Mouse (Mus musculus) right cerebral cortex, adult 2 months (tissue): ENCODE measurements around the gene Jpt1.
A peak's percentile ranks its signal among the peaks of the same experiment; 100 is the strongest.
"Not testable (repeated sequence)": the region's sequence is repeated elsewhere in the genome, so short reads cannot be mapped to it uniquely, and the experiment has no call there.

Experiments
- DNase-seq, 2 experiments: peaks; one replicate each; pipeline ENCODE4 v3.0.0; 2021 to 2022; ENCODE audit warnings: low spot score in 2 of 2

The Jpt1 gene

GRCm38 (mm10) chr11:115512407-115513183 lies 1.6 kb downstream of the Jpt1 start:
- DNase-seq, result no peak

DNA sequence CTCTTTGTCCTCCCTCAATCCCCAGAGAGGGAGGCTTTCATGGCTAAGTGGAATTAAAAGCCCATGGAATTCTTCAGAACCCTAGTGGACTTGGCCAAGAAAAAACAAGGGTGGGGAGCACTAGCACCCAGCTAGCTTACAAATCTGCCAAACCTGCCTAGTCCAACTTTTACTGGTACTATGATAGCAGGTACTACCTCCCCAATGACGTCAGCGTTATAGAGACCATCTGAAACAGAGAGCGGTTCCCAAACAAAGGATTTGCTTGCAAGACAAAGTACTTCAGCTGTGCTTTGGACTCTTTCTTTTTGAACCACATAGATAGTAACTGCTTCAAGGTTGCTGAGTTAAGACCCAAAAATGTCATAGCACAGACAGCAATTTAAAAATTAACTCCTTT lies 2.2 kb downstream of the Jpt1 start:
- no peak for DNase-seq

GRCm38 (mm10) chr11:115511121-115511520 lies 3.1 kb downstream of the Jpt1 start:
- no peak for DNase-seq

- DNase-seq, result no peak
These were observed 3.7 kb downstream of the Jpt1 start for GRCm38 (mm10) chr11:115510507-115510888.

DNA sequence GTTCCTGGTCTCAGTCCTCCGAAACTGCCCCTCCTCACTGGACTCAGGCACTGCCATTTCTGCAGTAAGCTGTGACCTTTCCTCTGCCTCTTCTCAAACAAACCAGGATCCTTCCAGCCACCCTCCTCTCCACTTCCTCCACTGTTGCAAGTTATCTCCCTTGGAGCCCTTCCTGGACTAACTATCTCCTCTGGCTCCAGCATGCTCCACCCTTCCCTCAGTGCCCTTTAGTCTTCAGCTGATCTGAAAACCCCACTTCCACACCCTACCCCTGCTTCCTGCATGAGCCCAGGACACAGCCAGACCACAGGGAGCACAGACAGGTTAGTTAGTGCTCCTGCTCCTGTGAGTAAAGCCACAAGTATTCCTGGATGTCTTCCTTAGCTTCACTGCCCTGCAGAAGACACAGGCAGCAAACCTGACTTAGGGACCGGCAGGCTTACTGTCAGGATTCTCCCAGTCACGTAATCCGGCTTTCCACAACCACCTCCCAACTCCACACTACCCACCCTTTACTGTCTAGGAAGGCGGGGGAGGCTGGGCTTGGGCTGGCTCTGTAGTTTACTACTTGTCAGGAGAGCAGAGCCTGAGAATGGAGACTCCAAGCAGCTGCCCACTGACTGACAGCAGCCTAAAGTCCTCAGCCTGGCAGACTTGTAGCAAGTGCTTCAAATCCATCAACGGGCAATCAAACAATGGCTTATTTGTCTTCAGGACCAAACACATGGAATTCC lies 4.2 kb downstream of the Jpt1 start:
- peak; percentile 43 to 47 for DNase-seq

DNA sequence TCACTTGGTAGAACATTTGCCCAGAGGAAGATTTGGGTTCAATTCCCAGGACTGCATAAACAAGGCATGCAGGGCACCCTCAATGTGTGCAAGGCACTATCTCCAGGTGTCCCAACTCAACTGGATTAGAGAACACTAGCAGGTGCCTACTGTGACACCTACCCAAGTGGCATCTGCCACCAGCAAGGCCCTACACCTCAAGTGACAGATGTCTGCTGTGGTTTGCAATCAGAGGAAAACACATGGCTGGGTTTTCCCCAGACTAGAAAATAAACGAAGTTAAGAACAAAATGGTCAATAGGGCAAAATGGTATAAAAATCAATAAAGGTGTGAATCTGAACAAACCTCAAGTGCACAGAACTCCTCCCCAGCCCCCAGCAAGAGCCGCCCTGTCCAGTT lies 6.1 kb downstream of the Jpt1 start:
- no peak for DNase-seq

DNA sequence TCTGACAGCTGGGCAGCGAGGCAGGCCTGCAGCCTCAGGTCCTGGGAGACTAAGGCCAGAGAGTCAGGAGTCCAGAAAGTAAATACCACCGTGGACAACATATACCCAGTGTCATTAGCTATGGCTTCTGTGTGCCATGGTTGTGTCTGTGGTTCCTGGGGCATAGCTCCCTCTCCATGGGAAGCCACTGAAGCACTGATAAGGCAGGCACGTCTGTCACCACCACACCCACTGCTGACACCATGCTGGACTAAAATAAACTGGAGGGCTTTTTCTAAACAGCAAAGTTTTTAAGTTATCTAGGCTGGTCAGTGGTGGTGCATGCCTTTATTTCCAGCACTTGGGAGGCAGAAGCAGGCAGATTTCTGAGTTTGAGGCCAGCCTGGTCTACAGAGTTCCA lies 7.6 kb downstream of the Jpt1 start:
- DNase-seq, result no peak

GRCm38 (mm10) chr11:115502636-115503035 lies 11.6 kb downstream of the Jpt1 start:
- no peak for DNase-seq

DNA sequence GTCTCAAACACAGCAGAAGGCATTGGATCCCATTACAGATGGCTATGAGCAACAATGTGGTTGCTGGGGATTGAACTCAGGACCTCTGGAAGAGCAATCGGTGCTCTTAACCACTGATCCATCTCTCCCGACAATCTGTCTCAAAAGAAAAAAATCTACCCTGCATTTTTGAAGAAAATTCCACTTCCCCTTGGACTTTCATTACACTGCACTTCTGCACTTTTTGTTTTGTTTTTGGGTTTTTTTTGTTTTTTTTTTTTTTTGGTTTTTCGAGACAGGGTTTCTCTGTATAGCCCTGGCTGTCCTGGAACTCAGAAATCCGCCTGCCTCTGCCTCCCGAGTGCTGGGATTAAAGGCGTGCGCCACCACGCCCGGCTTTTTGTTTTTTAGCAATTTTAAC lies 17.6 kb downstream of the Jpt1 start:
- not testable (repeated sequence) for DNase-seq

DNA sequence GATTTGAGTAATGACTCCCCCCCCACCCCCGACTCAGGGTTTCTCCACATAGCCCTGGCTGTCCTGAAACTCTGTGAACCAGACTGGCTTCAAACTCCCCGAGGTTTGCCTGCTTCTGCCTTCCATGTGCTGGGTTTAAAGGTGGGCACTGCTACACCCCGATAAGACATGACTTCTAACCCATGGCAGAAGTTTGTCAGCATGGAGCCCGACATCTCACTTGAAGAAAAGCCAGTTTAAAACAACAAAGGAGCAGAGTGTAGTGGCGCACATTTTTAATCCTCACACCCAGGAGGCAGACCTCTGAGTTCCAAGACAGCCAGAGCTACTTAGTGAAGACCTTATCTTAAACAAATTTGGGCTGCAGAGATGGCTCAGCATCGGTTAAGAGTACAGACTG lies 21.8 kb downstream of the Jpt1 start:
- DNase-seq, result no peak

- DNase-seq, result peak; percentile 84 to 86
These were observed 22.7 kb downstream of the Jpt1 start, which contains the start of gene Nt5c for GRCm38 (mm10) chr11:115491356-115492083. Nt5c (minus strand) TSS chr11:115491862.

DNA sequence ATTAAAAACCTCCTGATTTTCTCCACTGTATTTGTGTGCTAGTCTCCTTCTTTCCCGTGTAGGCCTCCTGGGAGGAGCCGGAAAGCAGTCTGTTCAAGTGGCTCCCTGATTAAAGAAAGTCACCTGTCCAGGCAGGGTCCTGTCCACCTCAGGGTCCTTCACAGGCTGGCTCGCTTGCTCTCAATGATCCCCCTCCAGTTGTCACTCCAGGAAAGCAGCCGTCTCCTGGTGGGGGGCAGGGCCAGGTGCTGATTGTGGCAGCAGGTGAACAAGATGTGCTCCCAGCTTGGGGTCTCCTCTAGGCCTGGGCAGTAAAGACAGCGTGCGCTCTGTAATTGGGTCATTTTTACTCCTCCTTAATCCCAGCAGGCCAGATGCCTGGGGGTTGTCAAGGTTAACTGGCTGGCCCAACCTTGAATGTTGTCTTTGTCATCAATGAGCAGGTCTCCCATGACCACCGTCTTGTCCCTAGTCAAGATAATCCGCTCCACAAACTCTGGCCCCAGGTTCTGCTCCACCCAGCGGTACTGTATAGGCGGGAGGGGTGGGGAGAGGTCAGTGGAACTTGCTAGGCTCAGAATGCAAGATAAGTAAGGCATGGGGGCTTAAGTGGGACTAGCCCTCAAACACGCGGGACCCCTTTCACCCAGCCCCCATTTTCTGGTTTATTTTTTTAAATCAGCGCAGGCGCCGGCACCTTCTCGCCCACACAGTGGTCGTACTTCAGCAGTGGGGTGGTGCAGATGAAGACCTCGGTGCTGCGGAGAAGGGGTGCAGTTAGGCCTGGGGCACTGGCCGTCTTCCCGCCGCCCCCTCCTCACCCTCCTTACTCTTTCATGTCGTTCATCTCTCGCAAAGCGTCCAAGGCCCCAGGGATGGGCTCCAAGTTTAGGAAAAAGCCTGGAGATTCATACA lies 23.5 kb downstream of the Jpt1 start:
- no peak for DNase-seq

DNA sequence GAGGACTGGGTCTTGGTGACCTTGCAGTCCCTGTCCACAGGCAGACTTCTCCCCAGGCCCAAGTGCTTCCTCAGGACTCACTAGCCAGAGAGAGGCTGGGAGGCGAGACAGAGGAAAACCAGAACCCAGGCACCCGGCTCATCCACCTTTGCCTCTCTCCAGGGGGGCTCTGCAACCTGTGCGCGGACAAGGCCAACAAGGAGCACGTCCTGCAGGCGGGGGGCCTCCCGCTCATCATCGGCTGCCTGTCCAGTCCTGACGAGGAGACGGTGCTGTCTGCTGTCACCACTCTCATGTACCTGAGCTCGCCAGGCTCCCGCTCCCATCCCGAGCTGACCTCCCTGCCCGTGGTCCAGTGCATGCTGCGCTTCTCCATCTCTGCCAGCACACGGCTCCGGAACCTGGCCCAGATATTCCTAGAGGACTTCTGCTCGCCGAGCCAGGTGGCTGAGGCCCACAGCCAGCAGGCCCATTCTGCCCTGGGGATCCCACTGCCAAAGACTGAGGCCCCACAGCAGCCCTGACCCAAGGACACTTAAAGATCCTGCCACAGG lies 25.6 kb downstream of the Jpt1 start:
- no peak for DNase-seq

- no peak for DNase-seq
These were observed 29.0 kb downstream of the Jpt1 start for GRCm38 (mm10) chr11:115485155-115485554.

- DNase-seq, result peak; percentile 90
These were observed 30.5 kb downstream of the Jpt1 start for GRCm38 (mm10) chr11:115483726-115484125.

- DNase-seq, result no peak
These were observed 30.9 kb downstream of the Jpt1 start for GRCm38 (mm10) chr11:115483278-115483677.

DNA sequence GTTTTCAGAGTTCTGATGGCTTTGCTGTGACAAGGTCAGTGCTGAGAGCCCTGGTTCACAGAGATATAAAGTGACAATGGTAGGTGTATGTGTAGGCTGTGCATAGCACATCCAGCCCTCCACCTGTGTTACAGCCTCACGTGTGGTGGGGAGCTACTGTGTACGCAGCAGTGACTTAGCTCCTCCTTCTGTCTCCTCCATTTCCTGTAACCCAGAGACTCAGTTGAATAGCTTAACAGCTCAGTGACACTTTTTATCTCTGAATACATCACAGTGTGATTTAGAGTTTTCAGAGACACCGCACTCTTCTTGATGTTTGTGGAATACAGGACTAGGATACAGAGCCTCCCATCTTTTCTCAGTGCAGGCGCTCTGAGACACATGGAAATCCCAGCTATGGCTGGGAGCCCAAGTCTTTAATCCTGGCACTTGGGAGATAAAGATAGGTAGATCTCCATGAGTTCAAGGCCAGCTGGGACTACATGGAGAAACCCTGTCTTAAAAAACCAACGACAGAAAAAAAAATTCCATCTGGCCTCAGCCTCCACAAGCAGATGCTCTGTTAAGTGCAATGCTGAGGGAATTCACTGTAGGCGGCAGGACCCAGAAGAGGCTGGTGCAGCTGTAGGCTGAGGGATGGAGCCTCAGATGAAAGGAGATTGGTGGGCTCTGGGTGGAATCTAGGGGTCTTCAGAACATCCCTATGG lies 32.5 kb downstream of the Jpt1 start:
- DNase-seq, result peak; percentile 73 to 74

- DNase-seq, result no peak
These were observed 35.8 kb downstream of the Jpt1 start for GRCm38 (mm10) chr11:115478296-115478938.

- DNase-seq, result not testable (repeated sequence)
These were observed 36.8 kb downstream of the Jpt1 start for GRCm38 (mm10) chr11:115477388-115477787.

- not testable (repeated sequence) for DNase-seq
These were observed 37.6 kb downstream of the Jpt1 start for GRCm38 (mm10) chr11:115476630-115477029.
